ENCODE assay signal across 1 mouse cellular context in the genomic region with DNA sequence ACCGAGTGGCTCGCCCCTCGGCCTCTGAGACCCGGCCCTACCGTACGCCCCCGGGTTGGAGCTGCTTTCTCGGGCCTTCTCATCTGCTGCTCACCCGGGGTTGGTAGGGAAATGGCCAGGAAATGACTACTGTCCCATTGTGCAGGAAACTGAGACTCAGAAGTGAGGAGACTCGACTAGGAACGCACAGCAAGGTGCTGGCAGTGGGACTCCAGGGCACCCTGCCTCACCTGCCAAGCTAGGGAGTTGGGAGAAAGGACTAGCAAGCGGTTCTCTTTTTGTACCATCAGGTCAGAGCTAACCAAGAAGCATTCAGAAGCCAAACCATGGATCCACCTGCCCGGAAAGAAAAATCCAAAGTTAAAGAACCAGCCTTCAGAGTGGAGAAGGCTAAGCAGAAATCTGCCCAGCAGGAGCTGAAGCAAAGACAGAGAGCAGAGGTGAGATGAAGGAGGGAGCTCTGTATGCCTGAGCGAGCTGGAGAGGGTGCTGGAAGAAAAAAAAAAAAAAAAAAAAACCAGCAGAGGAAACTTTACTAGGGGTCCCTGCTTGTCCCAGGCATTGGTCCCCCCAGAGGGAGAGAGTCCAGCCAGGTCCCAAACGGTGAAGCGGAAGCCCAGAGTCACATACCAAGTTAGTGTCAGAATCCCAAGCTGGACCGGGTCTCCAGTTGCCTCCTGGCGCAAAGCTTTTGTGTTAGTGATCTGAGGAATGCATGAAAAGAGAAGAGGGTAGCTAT.
TF ChIP-seq lines count a peak whose summit lies in the region.

No protein-coding gene starts in this region.

TF ChIP-seq in CH12.LX, 34 proteins besides CTCF, POLR2A, EP300 and RAD21:
- TF ChIP-seq MXI1 (IDR thresholded peaks at IDR 0.05; ENCODE audit: low read depth, low read length), result no peak
- TF ChIP-seq ZNF384 (IDR thresholded peaks at IDR 0.05; ENCODE audit: low read depth, low read length), result peak; percentile 38; the same call in 1 of the 2 replicates
TF ChIP-seq in CH12.LX: peak in this region for 1.
